Mouse (Mus musculus) limb, embryonic 10.5 days (tissue): ENCODE measurements around the gene Pkd1l1. TPM values are rescaled to one million over a fixed set of nuclear protein-coding genes. Genes with fewer than 3 reads are reported as not detected.

Experiments used
- DNase-seq: peaks from one replicate; pipeline ENCODE4 v3.0.0-alpha.2; 2017; ENCODE audit warnings: low spot score
- H3K27ac ChIP-seq: fragments of 300-500 bp; sonication (generic); 2 replicates; pipeline ENCODE4 v1.5.1; 2016; ENCODE audit warnings: mild to moderate bottlenecking
- H3K27me3 ChIP-seq: fragments of 300-500 bp; sonication (generic); 2 replicates; pipeline ENCODE4 v1.6.1; 2016; ENCODE audit warnings: low read depth, mild to moderate bottlenecking; ENCODE audit not compliant: poor library complexity, severe bottlenecking
- H3K36me3 ChIP-seq: fragments of 300-500 bp; sonication (generic); 2 replicates; pipeline ENCODE4 v1.6.1; 2016; ENCODE audit warnings: mild to moderate bottlenecking, moderate library complexity
- H3K4me1 ChIP-seq: fragments of 300-500 bp; sonication (generic); 2 replicates; pipeline ENCODE4 v1.6.1; 2016
- H3K4me3 ChIP-seq: fragments of 300-500 bp; sonication (generic); 2 replicates; pipeline ENCODE4 v1.5.1; 2016; ENCODE audit warnings: mild to moderate bottlenecking, moderate library complexity
- H3K9me3 ChIP-seq: fragments of 300-500 bp; sonication (generic); replicated peaks from 2 replicates; pipeline ENCODE4 v1.6.1; 2016; ENCODE audit warnings: mild to moderate bottlenecking
- WGBS: fragments of 180-500 bp; shearing (Covaris S2); methylation state at CpG from one replicate; pipeline ENCODE4 v1.1.7; 2016; 5-methylcytosine and 5-hydroxymethylcytosine counted together
- polyA plus RNA-seq: library from polyadenylated mRNA; unstranded; fragments of >200 nt; fragmentation: Nextera tagmentation; extraction: Ambion mirVana; gene quantifications from 2 replicates; pipeline ENCODE4 v1.2.1, GENCODE M21; 2016

Pkd1l1 gene
- polyA plus RNA-seq, 1 experiment from 2014 or later, result not detected

DNA sequence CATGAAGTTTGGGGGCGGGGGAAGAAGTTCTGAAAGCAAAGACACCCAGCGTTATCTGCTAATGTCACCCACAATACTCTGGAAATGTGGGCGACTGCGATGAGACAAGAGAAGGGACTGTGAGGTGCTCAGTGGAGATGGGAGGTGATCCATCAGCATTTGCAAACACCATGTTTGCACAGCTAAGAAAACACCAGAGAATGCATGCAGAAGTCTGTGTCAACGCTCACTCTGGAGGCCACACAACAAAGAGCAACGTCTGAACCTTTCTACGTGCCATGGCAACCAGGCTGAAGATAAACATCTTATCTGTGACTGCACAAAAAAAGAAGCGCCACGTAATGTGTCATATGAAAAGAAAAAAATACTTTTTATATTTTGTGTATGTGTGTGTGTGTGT lies 2.6 kb downstream of the Pkd1l1 start:
- Histone ChIP-seq H3K4me3 (no peak overlapping the region), H3K9me3 (no peaks in the 10 kb centered on the region), H3K27ac (no peak overlapping the region), H3K27me3 (no peaks in the 10 kb centered on the region), H3K4me1 (no peaks in the 10 kb centered on the region), H3K36me3 (no peaks in the 10 kb centered on the region)
- 77% methylated on average over 9 of the region's 9 CpGs for WGBS
- DNase-seq, result no peak

DNA sequence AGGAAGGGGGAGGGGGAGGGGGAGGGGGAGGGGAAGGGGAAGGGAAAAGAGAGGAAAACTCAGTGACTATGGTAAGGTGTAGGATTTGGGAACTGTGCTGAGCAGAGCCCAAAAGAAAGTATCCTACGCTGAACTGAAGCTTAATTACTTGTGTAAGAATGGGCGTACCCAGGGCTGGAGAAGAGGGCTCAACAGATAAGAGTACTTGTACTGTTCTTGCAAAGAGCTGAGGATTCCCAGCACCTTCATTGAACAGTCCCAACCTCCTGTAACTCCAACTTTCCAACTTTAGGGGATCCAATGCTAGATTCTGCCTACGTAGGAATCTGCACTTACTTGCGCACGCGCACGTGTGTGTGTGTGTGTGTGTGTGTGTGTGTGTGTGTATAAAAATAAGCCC lies 5.0 kb downstream of the Pkd1l1 start:
- 98% methylated on average over 7 of the region's 7 CpGs for WGBS
- DNase-seq, result no peak
- no peaks in the 10 kb centered on the region for H3K36me3 ChIP-seq
- H3K27me3 ChIP-seq, result no peaks in the 10 kb centered on the region
- H3K9me3 ChIP-seq, result no peaks in the 10 kb centered on the region
- H3K27ac ChIP-seq, result no peak overlapping the region
- no peaks in the 10 kb centered on the region for H3K4me1 ChIP-seq
- H3K4me3 ChIP-seq, result no peak overlapping the region

DNA sequence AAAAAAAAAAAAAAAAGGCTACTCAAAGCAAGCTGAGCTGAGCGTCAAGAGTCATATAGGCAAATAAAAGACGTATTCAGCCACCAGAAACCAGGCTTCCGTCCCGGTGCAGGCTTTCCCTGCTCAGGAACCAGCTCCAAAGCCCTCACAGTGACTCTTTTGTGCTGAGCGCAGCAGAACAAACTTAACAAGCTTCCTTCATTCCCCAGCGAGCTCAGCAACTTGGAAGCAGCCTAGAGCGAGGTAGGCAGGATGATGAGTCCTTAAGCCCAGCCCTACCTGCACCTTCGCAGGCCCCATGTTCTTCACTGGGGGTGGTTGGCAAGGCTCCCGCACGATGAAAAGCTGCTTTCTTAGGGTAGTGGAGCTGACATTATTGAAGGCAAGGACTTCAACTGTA lies 14.5 kb downstream of the Pkd1l1 start:
- no peak for DNase-seq
- Histone ChIP-seq H3K27me3 (no peaks in the 10 kb centered on the region), H3K4me1 (no peaks in the 10 kb centered on the region), H3K9me3 (no peaks in the 10 kb centered on the region), H3K4me3 (no peak overlapping the region), H3K27ac (no peak overlapping the region), H3K36me3 (no peaks in the 10 kb centered on the region)
- 78% methylated on average over 10 of the region's 10 CpGs for WGBS

- H3K9me3 ChIP-seq, result no peaks in the 10 kb centered on the region
- 49% methylated on average over 4 of the region's 4 CpGs for WGBS
- H3K4me3 ChIP-seq, result no peak overlapping the region
- H3K36me3 ChIP-seq, result no peaks in the 10 kb centered on the region
- no peak for DNase-seq
- no peaks in the 10 kb centered on the region for H3K27me3 ChIP-seq
- H3K27ac ChIP-seq, result no peak overlapping the region
- H3K4me1 ChIP-seq, result no peaks in the 10 kb centered on the region
Measured at GRCm38 (mm10) chr11:8958108-8958507, 15.0 kb downstream of the Pkd1l1 start.

DNA sequence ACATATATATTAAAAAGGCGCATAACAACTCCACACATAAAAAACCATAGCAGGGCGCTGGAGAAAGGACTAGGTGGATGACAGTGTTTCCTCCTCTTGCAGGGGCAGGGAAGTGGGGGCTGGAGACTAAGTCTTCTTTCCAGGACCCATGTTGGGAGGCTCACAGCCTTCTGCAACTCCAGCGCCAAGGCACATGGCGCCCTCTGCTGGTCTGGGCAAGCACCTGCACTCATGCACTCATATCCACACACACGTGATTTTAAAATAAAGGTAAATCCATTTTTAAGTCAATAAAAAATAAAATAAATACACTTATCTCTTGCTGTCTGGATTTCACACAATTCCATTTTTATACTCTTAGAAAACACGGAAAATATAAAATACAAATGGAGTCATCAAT lies 16.0 kb downstream of the Pkd1l1 start:
- no peak overlapping the region for H3K4me3 ChIP-seq
- peak; percentile 40 for DNase-seq
- WGBS, result 60% methylated on average over 6 of the region's 6 CpGs
- H3K4me1 ChIP-seq, result no peaks in the 10 kb centered on the region
- H3K27ac ChIP-seq, result no peak overlapping the region
- no peaks in the 10 kb centered on the region for H3K9me3 ChIP-seq
- no peaks in the 10 kb centered on the region for H3K36me3 ChIP-seq
- no peaks in the 10 kb centered on the region for H3K27me3 ChIP-seq

- WGBS, result 5% methylated on average over 1 of the region's 1 CpGs
- peak; percentile 55 for DNase-seq
- Histone ChIP-seq H3K36me3 (no peaks in the 10 kb centered on the region), H3K27ac (no peak overlapping the region), H3K4me1 (no peaks in the 10 kb centered on the region), H3K9me3 (no peaks in the 10 kb centered on the region), H3K27me3 (no peaks in the 10 kb centered on the region), H3K4me3 (no peak overlapping the region)
Measured at GRCm38 (mm10) chr11:8955678-8956077, 17.4 kb downstream of the Pkd1l1 start.

DNA sequence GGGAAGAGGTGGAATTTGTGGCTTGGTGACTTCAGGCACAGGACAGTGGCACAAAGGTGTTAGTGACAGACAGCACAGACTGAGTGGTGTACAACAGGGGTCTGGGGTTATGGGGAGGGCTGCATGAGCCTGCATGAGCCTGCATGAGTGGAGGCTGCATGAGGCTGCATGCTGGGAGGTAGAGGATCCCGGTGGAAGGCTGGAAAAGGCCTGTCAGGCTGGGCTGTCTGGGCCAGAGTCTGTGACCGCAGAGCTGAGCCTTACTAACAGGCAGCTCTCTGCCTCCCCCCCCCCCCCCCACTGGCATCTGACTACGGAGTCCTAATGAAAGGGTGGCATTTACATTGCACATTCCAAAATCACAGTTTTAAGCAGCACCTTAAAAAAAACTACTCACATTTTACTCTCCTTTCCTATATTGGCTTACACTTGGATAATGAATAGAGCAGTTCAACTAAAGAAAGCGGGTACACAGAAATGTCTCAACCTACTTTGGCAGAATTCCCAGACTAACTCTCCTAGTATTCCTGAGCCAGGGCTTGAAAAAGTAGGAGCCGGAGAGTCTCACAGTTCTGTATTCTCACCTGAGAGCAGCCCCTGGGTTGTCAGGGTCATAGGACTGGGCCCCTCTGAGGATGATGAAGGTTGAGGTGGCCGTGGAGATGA lies 23.2 kb downstream of the Pkd1l1 start:
- no peaks in the 10 kb centered on the region for H3K36me3 ChIP-seq
- H3K4me3 ChIP-seq, result no peak overlapping the region
- no peaks in the 10 kb centered on the region for H3K9me3 ChIP-seq
- H3K27me3 ChIP-seq, result no peaks in the 10 kb centered on the region
- DNase-seq, result no peak
- no peaks in the 10 kb centered on the region for H3K4me1 ChIP-seq
- no peak overlapping the region for H3K27ac ChIP-seq
- 94% methylated on average over 6 of the region's 6 CpGs for WGBS

DNA sequence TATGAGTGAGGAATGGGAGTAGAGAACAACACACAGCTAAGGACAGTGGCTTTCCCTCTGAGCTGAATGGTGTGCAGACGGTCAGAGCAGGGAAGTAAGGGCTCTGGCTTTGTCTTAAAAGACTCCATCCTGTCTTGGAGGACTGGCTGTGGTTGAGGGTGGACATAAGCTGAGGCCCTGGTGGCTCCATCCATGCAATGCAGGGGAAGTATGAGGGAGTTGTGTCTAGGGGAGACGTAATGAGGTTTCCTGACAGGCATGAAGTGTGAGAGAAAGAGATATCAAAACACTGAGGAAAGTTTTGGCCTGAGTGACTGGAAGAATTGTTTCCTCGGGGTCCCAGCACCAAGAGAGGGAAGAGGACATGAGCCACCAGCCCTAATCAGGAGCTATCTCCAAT lies 24.2 kb downstream of the Pkd1l1 start:
- WGBS, result 70% methylated on average over 3 of the region's 3 CpGs
- Histone ChIP-seq H3K27me3 (no peaks in the 10 kb centered on the region), H3K4me3 (no peak overlapping the region), H3K9me3 (no peaks in the 10 kb centered on the region), H3K27ac (no peak overlapping the region), H3K4me1 (no peaks in the 10 kb centered on the region), H3K36me3 (no peaks in the 10 kb centered on the region)
- no peak for DNase-seq

GRCm38 (mm10) chr11:8944114-8944513 lies 29.0 kb downstream of the Pkd1l1 start:
- WGBS, result 87% methylated on average over 4 of the region's 4 CpGs
- H3K4me1 ChIP-seq, result no peaks in the 10 kb centered on the region
- H3K9me3 ChIP-seq, result no peaks in the 10 kb centered on the region
- no peaks in the 10 kb centered on the region for H3K36me3 ChIP-seq
- no peak for DNase-seq
- H3K27me3 ChIP-seq, result no peaks in the 10 kb centered on the region
- no peak overlapping the region for H3K27ac ChIP-seq
- no peak overlapping the region for H3K4me3 ChIP-seq

DNA sequence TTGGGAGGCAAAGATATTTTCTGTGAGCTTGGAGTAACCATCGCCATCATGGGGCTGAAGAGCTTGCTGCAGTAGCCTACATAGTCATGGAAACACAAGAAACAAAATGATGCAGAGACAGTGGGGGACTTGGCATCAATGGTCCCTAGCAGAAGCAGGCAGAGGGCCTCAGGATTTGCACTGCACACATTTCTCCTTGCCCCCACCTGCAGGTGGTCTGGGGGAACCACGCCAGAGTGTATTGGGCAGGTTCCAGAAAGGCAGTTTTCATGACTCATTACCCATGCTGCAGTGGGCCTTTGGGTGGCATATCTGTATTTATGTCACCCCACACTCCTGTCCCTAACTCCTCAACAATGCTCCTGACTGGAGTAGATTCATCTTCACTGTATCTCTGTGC lies 30.6 kb downstream of the Pkd1l1 start:
- Histone ChIP-seq H3K4me3 (no peak overlapping the region), H3K36me3 (no peaks in the 10 kb centered on the region), H3K27ac (no peak overlapping the region), H3K4me1 (no peaks in the 10 kb centered on the region), H3K27me3 (no peaks in the 10 kb centered on the region), H3K9me3 (no peaks in the 10 kb centered on the region)
- DNase-seq, result peak; percentile 23
- WGBS, result 82% methylated on average over 2 of the region's 2 CpGs

GRCm38 (mm10) chr11:8936431-8937110 lies 36.5 kb downstream of the Pkd1l1 start:
- no peak overlapping the region for H3K4me3 ChIP-seq
- H3K27me3 ChIP-seq, result no peaks in the 10 kb centered on the region
- H3K4me1 ChIP-seq, result no peaks in the 10 kb centered on the region
- no peak for DNase-seq
- no peaks in the 10 kb centered on the region for H3K36me3 ChIP-seq
- H3K9me3 ChIP-seq, result no peaks in the 10 kb centered on the region
- H3K27ac ChIP-seq, result no peak overlapping the region
- 85% methylated on average over 9 of the region's 9 CpGs for WGBS

GRCm38 (mm10) chr11:8916081-8916671 lies 56.9 kb downstream of the Pkd1l1 start:
- H3K4me3 ChIP-seq, result no peak overlapping the region
- H3K36me3 ChIP-seq, result no peaks in the 10 kb centered on the region
- no peak overlapping the region for H3K27ac ChIP-seq
- no peak for DNase-seq
- H3K9me3 ChIP-seq, result no peaks in the 10 kb centered on the region
- WGBS, result 91% methylated on average over 8 of the region's 8 CpGs
- no peaks in the 10 kb centered on the region for H3K4me1 ChIP-seq
- no peaks in the 10 kb centered on the region for H3K27me3 ChIP-seq

- H3K4me1 ChIP-seq, result no peaks in the 10 kb centered on the region
- no peaks in the 10 kb centered on the region for H3K27me3 ChIP-seq
- H3K36me3 ChIP-seq, result no peaks in the 10 kb centered on the region
- no peaks in the 10 kb centered on the region for H3K9me3 ChIP-seq
- H3K4me3 ChIP-seq, result no peak overlapping the region
- 85% methylated on average over 4 of the region's 4 CpGs for WGBS
- DNase-seq, result no peak
- H3K27ac ChIP-seq, result no peak overlapping the region
Measured at GRCm38 (mm10) chr11:8882793-8883192, 90.3 kb downstream of the Pkd1l1 start.
